Mouse (Mus musculus) megakaryocyte, embryonic 14.5 days (primary cell): ENCODE data around the gene Stox2.

Experiments
- FLI1 ChIP-seq: IDR thresholded peaks from 2 replicates; pipeline ENCODE4 v1.6.1; 2012; ENCODE audit warnings: low read length, inconsistent platforms, mixed read lengths
- GATA1 ChIP-seq: IDR thresholded peaks from 3 replicates; pipeline ENCODE4 v1.6.1; 2012; ENCODE audit warnings: mixed read lengths, low read length, inconsistent platforms, borderline replicate concordance

- TF ChIP-seq GATA1 (no peak), FLI1 (no peak)
Measured at GRCm38 (mm10) chr8:47487231-47487630, 41.1 kb upstream of the Stox2 start.
